Mouse (Mus musculus) liver, postnatal 0 days (tissue): ENCODE measurements around the gene Rtn4r.

ENCODE experiments used
- CTCF ChIP-seq: sonication (generic); IDR thresholded peaks from 2 replicates; pipeline ENCODE4 v1.5.1; 2016; ENCODE audit warnings: antibody characterized with exemption, low read depth
- EP300 ChIP-seq: IDR thresholded peaks from 2 replicates; pipeline ENCODE4 v1.6.1; 2016; ENCODE audit warnings: antibody characterized with exemption, low read depth, mild to moderate bottlenecking

DNA sequence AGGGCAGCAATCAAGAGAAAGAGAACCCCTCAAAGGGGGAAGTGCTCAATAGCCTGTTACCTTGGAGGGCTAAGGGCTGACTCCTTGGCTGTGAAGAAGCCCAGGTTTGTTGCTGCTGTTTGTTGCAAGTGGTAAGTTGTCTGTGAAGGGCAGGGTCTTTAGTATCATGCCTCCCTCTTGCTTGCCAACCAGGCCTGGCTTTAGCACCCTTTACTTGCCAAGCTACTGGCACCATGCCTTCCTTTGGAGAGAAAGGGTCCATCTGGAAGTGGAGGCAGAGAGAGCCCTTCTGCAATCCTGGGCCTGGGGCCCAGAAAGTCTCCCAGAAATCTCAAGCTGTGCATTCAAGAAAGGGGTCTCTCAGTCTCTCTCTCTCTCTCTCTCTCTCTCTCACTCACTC, 3.3 kb downstream of the Rtn4r start:
- no peak for TF ChIP-seq EP300
- no peak for TF ChIP-seq CTCF
